Mouse (Mus musculus) C2C12 (cell line): ENCODE measurements around the gene Kat6b. TPM values are rescaled to one million over a fixed set of nuclear protein-coding genes. Genes with fewer than 3 reads are reported as not detected.

Experiments
- H3K27me3 ChIP-seq: one replicate; pipeline ENCODE4 v1.6.1; 2011; ENCODE audit not compliant: control insufficient read depth, insufficient read depth, insufficient read length
- H3K36me3 ChIP-seq: one replicate; pipeline ENCODE4 v1.6.1; 2011; ENCODE audit not compliant: control insufficient read depth, insufficient read depth
- H3K4me3 ChIP-seq: one replicate; pipeline ENCODE4 v1.5.1; 2011; ENCODE audit warnings: mild to moderate bottlenecking, control low read depth; ENCODE audit not compliant: poor library complexity, insufficient read depth, severe bottlenecking
- H3K79me2 ChIP-seq: one replicate; pipeline ENCODE4 v1.6.1; 2011; ENCODE audit not compliant: control insufficient read depth, insufficient read depth
- H3K79me3 ChIP-seq: one replicate; pipeline ENCODE4 v1.6.1; 2011; ENCODE audit warnings: low read depth, control low read depth
- H3ac ChIP-seq: one replicate; pipeline ENCODE3; 2011; ENCODE audit warnings: low read depth; ENCODE audit not compliant: control insufficient read depth, insufficient read length
- CEBPB ChIP-seq: IDR thresholded peaks from one replicate; pipeline ENCODE4 v1.6.1; 2011; ENCODE audit warnings: low read depth, mild to moderate bottlenecking, control low read depth, moderate library complexity
- CTCF ChIP-seq: IDR thresholded peaks from one replicate; pipeline ENCODE4 v1.5.1; 2011; ENCODE audit not compliant: control insufficient read depth, insufficient read depth, insufficient read length
- FOSL1 ChIP-seq: IDR thresholded peaks from one replicate; pipeline ENCODE4 v1.8.0; 2011; ENCODE audit warnings: mild to moderate bottlenecking, low read length; ENCODE audit not compliant: poor library complexity, insufficient read depth, severe bottlenecking
- MAX ChIP-seq: IDR thresholded peaks from one replicate; pipeline ENCODE4 v1.6.1; 2011; ENCODE audit warnings: mild to moderate bottlenecking, control low read depth
- MYOD1 ChIP-seq: IDR thresholded peaks from one replicate; pipeline ENCODE4 v1.6.1; 2011; ENCODE audit warnings: low read depth; ENCODE audit not compliant: control insufficient read depth, insufficient read length
- MYOG ChIP-seq: IDR thresholded peaks from one replicate; pipeline ENCODE4 v1.6.1; 2011; ENCODE audit not compliant: control insufficient read depth, insufficient read length; ENCODE audit errors: extremely low read depth
- USF1 ChIP-seq: IDR thresholded peaks from one replicate; pipeline ENCODE4 v1.6.1; 2011; ENCODE audit warnings: low read depth, mild to moderate bottlenecking, control low read depth, moderate library complexity
- polyA plus RNA-seq: library from polyadenylated mRNA; unstranded; fragments of >200 nt; fragmentation: generic; extraction: Trizol; gene quantifications from one replicate; pipeline ENCODE4 v1.2.1, GENCODE M21; 2012; ENCODE audit warnings: missing spikeins

Gene Kat6b
- polyA plus RNA-seq, 1 experiment: 2.7 TPM

DNA sequence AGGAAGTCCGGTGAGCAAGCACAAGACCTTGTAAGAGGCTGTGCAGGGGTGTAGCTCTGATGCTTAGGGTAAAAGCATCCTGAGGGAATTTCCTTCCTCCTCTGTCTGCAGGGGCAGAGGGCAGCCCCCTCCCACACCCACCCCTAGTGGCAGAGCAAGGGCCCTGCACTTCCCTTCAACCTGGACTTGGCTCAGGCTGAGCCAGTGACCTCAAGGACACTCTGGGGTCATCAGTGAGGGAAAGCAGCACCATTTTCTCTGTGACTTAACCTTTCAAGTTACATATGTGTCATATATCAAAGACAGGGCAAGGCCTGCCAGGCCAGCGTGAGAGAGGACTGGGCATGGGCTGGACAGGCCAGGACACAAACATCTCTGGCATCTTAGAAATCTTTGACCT lies 228.3 kb downstream of the Kat6b start:
- TF ChIP-seq MYOG (no peak), CEBPB (no peak), USF1 (no peak), MAX (no peak), CTCF (no peak), FOSL1 (no peak), MYOD1 (no peak)

DNA sequence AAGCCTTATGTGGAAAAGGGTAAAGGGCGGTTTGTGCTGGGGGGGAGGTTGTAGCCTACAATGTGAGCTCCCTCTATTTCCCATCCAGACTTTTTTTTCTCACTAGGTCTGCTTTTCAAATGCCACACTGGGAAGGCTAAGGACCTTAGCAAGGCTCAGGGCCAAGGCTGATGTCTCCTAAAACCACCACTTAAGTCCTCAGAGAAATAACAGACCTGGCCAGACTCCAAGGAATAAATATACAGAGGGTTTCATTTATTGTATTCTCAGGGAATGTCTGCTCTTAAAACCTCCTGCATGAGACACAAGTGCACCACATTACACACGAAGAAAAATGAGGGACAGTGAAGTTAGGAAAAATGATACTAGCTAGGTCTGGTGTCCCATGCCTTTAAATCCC lies 230.0 kb downstream of the Kat6b start:
- no peaks in the 10 kb centered on the region for H3K27me3 ChIP-seq
- no peak overlapping the region for H3ac ChIP-seq
- no peaks in the 10 kb centered on the region for H3K79me3 ChIP-seq
- TF ChIP-seq MAX (no peak), CTCF (no peak), MYOD1 (no peak), FOSL1 (no peak), MYOG (no peak), USF1 (no peak)
- H3K4me3 ChIP-seq: no peak overlapping the region
- no peaks in the 10 kb centered on the region for H3K36me3 ChIP-seq
- no peaks in the 10 kb centered on the region for H3K79me2 ChIP-seq

More for the DNA sequence above, 228.3 kb downstream of the Kat6b start:
- Histone ChIP-seq H3ac (no peak overlapping the region), H3K79me3 (no peaks in the 10 kb centered on the region), H3K27me3 (no peaks in the 10 kb centered on the region), H3K4me3 (no peak overlapping the region), H3K79me2 (no peaks in the 10 kb centered on the region), H3K36me3 (no peaks in the 10 kb centered on the region)

GRCm38 (mm10) chr14:21714486-21714885 lies 233.3 kb downstream of the Kat6b start, which contains the start of gene Dupd1:
Gene Dupd1, minus strand, starts transcription at chr14:21714576.
- Histone ChIP-seq H3ac (no peak within 1 kb of the TSS), H3K27me3 (no peaks in the 10 kb centered on the region), H3K79me3 (no peaks in the 10 kb centered on the region), H3K79me2 (no peaks in the 10 kb centered on the region), H3K4me3 (no peak within 1 kb of the TSS), H3K36me3 (no peaks in the 10 kb centered on the region)
- no peak for TF ChIP-seq CTCF
- TF ChIP-seq MYOD1: no peak
- no peak for TF ChIP-seq MAX
- no peak for TF ChIP-seq USF1
- TF ChIP-seq CEBPB: no peak
- TF ChIP-seq FOSL1: no peak
- TF ChIP-seq MYOG: no peak

DNA sequence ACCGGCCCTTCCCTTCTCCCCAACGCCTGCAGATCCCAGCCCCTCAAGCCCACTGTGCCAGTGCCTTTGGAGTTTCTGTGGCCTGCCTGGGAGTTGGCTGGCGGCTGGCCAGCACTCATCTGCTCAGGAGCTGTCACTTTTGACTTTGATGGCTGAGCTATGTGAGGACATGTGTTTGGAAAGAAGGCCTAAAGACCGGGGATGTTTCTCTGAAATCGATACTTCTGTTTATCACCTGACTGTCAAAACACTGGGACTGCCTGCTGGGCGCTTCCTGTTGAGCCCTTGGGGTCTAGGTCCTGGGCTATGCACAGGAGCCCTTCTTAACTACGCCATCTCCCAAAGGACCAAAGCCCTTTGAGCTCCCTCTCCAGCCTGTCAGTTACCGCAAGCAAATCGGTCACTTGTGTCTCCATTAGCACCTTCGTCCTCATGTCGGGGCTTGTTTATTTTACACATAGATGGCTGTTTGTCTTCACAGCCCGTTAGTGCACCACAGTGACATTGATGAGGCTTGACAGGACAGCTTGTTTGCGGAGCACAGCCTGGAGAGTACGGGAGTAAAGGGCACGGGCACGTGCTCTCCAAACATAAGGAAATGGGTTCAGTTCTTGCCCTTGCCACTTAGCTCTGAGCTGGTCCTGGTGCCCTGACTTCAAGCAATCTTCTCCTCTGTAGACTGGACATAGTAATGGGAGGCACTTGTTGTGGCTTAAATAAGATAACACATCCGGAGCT lies 238.6 kb downstream of the Kat6b start:
- Histone ChIP-seq H3K27me3 (no peaks in the 10 kb centered on the region), H3K36me3 (no peaks in the 10 kb centered on the region), H3K79me3 (no peaks in the 10 kb centered on the region), H3ac (no peak overlapping the region), H3K79me2 (no peaks in the 10 kb centered on the region), H3K4me3 (no peak overlapping the region)
- TF ChIP-seq MYOG (no peak), USF1 (no peak), MYOD1 (no peak), CTCF (no peak), MAX (no peak), FOSL1 (no peak), CEBPB (no peak)

DNA sequence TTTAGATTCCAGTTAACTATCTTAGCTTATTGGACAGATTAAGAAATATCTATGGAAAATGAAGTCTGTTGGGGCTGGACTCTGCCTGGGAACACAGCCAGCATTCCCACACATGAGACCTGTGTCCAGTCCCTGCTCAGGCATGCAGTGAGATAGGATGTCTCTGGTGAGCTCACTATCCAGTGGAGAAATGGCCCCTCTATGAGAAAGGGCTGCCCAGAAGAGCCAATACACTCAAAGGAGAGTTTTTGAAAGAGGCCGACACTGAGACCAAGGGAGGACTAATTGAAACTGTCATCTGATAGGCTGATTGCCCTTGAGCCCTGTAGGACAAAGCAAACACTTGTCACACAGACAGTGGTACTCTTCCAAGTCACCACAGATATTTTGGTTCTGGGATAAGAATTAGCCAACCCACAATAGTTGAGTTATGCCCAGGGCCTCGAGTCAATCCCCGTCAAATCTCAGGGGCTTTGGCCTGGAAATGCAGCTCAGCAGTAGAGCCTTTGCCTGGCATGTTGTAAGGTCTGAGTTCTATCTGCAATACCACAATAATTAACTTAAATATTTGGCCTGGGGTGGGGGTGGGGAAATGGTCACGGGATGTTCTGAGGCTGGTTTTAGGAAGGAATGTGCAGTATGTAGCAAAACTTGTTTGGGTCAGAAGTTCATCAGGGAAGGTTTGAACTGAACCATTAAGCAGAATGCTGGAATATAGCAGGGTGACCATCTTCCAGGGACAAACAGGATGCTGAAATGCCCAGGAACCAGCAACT lies 239.4 kb downstream of the Kat6b start:
- TF ChIP-seq FOSL1 (no peak), CEBPB (no peak), MAX (no peak), MYOD1 (no peak), CTCF (no peak), MYOG (no peak), USF1 (no peak)
- no peaks in the 10 kb centered on the region for H3K36me3 ChIP-seq
- H3K4me3 ChIP-seq: no peak overlapping the region
- no peak overlapping the region for H3ac ChIP-seq
- H3K79me2 ChIP-seq: no peaks in the 10 kb centered on the region
- no peaks in the 10 kb centered on the region for H3K27me3 ChIP-seq
- H3K79me3 ChIP-seq: no peaks in the 10 kb centered on the region

Other genes starting within 250 kb of the Kat6b start
- gene Dupd1, start 233.1 kb downstream of the Kat6b start, polyA plus RNA-seq: 0.04 TPM